Mouse (Mus musculus) heart, postnatal 36 days (tissue): ENCODE measurements around the gene Pigs. TPM values are rescaled to one million over a fixed set of nuclear protein-coding genes. Genes with fewer than 3 reads are reported as not detected.

Experiments
- DNase-seq, 2 experiments: peaks; one replicate each; pipeline ENCODE4 v3.0.0; 2021 to 2022
- intact Hi-C: fragments of 180-260 bp; cut with DNase I; formaldehyde crosslinking; loops from one replicate; pipeline ENCODE4 v1.15.1; 2025
- total RNA-seq, 2 experiments: library from RNA; stranded (reverse); gene quantifications; 2 replicates each; pipeline ENCODE4 v1.2.3; 2021

The Pigs gene
- 10 to 100 TPM; 22.7 to 24.1 TPM for total RNA-seq

DNA sequence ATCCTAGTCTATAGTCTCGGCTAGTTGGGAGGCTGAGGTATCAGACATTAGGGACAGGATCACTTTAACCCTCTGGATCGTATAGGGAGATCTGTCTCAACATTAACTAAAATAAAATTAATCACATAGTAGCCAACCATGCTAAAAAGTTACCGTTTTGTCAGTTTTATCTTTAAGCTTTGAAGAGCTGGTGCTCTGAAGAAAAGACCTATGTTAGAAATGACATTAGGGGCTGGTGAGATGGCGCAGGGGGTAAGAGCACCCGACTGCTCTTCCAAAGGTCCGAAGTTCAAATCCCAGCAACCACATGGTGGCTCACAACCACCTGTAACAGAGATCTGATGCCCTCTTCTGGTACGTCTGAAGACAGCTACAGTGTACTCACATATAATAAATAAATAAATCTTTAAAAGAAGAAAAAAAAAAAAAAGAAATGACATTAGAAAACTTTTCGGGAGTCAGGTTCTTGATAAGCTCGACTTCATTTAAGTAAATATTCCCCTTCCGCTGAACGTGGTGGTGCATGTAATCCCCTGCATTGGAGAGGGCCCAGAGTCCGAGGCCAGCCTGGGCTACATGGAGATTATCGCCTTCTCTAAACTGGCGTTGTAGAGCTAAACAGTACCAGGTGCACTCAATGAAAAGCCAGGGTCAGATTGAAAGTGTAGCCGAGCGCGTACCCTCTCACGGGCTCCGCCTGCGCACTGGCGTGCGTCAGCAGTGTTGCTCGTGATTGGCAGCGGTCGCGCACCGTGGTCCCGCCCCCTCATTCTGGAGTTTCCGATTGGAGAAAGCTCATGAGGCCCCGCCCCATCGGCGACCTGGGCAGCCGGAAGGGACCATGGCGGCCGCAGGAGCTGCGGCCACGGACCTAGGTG, at the start of gene Pigs:
Pigs (plus strand) TSS at position 782 of the 878 bp plus-strand sequence.
- intact Hi-C loops: loop anchor here (5.0 kb wide), 1 partner anchor 66 kb away; the partner anchor contains the start of gene 2610507B11Rik
- DNase-seq: peak; percentile 95 to 96

DNA sequence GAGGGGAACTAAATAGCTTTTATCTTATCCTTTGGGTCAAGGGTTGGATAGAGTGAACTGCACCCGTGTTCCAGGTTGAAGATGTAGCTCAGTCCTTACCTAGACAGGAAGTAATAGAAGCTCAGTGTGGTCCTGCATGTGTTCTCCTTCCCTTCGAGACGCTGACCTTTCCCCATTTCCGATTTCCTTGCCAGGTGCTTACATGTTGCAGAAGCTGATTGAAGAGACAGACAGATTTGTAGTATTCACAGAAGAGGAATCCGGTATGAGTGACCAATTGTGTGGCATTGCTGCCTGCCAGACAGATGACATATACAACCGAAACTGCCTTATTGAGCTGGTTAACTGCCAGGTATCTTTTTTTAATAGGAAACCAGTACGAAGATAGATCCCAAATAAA, 49.4 kb upstream of the Pigs start:
- no peak for DNase-seq
- intact Hi-C loops: no loop called here

DNA sequence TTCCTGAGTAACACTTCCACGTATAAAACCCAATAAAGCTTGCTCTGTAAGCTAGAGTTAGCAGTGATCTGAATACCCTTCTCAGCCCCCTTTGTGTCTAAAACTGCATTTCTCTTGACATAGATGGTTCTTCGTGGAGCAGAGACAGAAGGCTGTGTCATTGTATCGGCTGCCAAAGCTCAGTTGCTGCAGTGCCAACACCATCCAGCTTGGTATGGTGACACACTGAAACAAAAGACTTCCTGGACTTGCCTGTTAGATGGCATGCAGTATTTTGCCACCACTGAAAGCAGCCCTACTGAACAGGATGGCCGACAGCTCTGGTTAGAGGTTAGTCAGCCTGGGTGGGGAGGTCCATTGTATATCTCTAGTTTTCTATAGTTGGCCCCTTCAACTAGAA, 48.6 kb upstream of the Pigs start:
- intact Hi-C loops: no loop called here
- DNase-seq: no peak

DNA sequence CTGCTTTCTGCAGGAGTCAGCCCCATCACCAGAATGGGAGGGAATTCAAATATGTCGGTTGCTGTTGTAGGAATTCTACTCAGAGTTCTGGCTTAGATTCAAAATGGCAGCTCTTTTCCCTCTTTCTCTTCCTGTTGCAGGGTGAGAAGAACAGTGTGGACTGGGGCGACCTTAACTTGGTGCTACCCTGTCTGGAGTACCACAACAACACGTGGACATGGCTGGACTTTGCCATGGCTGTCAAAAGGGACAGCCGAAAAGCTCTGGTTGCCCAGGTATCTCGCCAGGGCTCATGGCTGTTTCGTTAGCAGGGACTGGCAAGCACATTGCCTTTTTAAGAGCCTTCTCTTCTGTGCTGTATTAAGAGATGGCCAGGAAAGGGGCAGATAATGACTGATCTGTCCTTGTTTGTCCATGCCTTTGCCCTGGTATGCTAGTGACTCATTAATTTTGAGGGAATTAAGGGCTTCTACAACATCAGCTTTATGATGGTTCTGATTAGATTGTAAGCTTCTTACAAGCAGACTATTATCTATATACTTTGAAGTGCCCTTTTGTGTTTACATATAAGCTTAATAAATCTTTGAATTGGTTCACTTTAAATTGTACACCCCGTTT, 39.0 kb upstream of the Pigs start:
- no peak for DNase-seq
- intact Hi-C loops: no loop called here

DNA sequence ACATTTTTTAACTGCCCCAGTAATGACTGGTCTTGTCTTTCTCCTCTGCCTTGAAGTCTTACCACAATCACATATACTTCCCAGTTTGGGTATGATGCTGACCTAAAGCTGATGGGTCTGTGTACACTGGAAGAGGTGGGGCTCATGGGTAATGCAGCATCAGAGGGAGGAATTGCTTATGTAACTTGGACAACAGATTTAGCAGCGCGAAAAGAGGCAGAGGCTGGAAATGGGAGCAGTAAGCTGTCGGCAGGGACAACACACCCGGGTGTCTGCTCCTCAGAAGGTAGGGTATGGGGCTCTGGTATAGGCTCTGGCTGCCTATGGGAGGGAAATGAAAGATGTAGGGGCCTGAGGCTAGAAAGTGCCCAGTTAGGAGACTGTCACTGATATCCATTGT, 37.6 kb upstream of the Pigs start, which contains the start of gene BC030499:
BC030499 (plus strand) TSS at position 188 of the 400 bp plus-strand sequence.
- no peak for DNase-seq
- intact Hi-C loops: no loop called here

DNA sequence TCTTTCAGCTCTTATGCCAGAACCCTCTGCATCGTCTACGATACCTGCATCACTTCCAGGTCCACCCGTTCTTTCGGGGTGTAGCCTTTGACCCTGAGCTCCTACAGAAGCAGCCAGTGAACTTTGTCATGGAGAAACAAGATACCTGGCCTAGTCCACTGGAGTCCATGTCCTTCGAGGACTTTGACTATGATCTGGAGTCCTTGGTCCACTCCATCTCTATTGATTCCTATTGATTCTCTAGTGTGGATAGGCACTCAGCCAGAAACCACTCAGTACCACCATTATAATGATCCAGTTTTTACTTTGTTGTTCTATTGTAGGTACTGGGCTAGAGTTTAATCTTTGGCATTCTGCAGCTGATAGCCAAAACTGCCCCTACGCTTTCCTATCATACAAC, 33.6 kb upstream of the Pigs start:
- DNase-seq: no peak
- intact Hi-C loops: no loop called here

DNA sequence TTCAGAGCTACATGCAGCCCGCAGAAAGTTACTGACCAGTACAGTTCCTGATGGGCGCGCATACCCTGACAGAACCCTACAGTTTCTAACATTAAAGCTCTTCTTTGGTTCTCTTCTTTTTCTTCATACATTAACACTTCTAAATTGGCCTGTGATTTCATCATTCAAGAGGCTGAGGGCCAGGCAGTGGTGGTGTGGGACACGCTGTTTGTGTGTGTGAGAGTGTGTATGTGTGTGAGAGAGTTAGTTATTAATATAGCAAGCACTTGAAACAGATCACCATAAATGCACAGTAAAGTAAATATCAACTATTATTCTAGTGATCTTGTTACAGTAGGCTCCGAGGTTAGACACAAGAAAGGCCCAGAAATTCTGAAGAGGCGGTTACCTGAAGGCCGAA, 27.3 kb upstream of the Pigs start:
- no peak for DNase-seq
- intact Hi-C loops: no loop called here

DNA sequence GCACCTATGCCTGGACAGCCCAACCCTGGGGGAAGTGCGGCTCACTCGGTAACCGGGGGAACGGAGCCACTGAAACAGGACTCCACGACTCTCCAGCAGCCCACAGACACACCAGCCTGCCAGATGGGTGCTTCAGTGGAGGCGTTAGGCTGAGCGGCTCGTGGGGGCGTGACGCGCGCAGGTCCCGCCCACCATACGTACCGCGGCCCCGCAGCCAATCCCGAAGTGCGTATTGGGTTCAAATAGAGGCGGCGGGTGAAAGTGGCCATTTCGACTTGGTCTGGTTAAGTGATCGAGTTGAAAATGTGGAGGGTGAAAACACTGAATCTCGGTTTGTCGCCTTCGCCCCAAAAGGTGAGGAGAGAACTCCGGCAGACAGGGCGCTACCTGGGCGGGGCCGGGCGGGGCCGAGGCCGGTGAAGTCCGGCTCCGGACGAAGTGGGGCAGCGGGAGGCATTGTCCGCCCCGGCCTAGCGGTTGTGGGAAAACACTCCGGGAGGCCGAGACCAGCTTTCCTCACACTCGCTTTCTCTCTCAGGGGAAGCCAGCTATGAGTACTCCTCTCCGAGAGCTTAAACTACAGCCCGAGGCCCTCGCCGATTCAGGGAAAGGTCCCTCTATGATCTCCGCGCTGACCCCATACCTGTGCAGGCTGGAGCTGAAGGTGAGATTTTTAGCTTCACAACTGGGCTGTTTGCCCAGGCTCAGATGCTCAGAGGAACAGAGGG, 26.7 kb upstream of the Pigs start, which contains the start of gene Spag5:
Spag5 (plus strand) TSS at position 173 of the 728 bp plus-strand sequence.
- intact Hi-C loops: no loop called here

DNA sequence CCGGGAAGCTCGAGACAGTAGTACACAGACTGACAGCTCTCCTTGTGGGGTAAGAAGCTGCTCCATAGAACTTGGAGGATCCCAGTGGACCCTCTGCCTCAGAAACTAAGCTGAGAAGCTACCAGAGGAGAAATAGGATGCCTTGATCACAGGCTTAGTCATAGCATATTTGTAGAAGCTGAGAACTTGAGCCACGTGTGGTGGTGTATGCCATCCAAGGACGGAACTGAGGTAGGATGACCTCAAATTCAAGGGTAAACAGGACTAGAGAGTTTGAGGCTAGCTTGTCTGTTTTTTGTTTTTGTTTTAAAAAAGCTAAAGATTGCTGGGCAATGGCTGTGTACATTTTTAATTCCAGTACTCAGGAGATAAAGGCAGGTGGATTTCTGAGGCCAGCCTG, 22.9 kb upstream of the Pigs start:
- intact Hi-C loops: no loop called here
- DNase-seq: no peak

More for the DNA sequence above, 26.7 kb upstream of the Pigs start, which contains the start of gene Spag5:
- DNase-seq: peak; percentile 88 to 89

DNA sequence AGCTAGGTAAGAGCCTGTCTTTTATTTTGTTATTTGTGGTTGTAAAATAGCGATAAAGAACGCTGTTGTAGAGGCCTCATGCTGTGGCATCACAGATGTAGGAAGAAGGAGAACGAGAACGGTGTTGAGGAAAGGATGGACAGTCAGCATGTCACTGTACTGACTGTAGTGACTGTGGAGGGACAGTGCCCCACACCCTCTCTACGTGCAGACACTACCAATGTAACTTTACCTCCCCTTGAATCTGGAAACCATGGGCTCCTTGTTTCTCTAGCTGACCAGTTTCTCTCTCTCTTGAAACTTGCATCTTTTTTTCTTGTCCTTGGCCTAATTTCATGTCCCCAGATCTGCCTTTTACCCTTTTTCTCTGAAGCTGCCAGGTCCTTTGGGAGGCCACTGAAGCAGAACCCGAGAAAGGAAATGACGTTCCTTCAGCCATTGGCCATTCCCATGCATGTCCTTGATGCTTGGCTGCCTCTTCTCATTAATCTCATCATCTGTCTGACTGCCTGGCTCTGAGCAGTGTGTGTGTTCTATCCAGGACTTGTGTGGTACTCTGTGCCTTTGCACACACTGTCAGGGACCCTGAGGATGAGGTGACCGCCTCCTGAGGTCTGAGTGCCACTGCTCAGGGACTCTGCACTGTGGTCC, 17.2 kb upstream of the Pigs start:
- intact Hi-C loops: no loop called here
- no peak for DNase-seq

DNA sequence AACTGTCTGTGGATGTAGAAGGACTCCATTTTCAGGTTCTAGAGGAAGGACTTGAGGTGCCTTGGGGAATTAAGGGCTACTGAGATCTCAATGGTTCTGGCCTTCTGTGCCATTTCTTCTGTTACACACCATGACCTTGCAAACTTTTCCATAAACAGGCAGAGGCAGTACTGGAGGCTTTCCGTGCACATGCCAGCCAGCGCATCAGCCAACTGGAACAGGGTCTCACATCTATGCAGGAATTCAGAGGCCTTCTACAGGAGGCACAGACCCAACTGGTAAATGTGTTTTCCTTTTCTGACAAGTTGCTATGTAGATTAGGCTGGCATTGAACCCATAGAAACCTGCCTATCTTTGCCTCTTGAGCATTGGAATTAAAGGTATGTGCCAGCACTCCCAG, 14.6 kb upstream of the Pigs start:
- DNase-seq: no peak
- intact Hi-C loops: no loop called here

DNA sequence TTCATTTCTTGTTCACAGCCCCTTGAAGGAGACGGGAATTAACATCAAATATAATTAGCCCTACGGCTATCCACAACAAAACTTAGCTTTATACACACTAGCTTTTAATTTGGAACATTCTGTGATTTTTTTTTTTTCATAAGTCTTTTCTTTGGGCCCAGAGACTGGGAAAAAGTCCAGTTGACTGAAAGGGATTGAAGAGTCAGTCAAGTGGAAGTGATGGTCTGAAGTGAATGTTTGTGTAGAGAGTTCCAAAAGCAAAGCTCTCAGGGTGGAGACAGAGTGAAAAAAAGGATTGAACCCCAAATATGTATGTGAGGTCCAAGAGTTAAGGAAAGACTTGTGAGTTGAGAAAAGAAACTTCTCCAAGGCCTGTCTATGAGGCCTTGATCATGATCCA, 9.8 kb upstream of the Pigs start:
- DNase-seq: no peak
- intact Hi-C loops: no loop called here

DNA sequence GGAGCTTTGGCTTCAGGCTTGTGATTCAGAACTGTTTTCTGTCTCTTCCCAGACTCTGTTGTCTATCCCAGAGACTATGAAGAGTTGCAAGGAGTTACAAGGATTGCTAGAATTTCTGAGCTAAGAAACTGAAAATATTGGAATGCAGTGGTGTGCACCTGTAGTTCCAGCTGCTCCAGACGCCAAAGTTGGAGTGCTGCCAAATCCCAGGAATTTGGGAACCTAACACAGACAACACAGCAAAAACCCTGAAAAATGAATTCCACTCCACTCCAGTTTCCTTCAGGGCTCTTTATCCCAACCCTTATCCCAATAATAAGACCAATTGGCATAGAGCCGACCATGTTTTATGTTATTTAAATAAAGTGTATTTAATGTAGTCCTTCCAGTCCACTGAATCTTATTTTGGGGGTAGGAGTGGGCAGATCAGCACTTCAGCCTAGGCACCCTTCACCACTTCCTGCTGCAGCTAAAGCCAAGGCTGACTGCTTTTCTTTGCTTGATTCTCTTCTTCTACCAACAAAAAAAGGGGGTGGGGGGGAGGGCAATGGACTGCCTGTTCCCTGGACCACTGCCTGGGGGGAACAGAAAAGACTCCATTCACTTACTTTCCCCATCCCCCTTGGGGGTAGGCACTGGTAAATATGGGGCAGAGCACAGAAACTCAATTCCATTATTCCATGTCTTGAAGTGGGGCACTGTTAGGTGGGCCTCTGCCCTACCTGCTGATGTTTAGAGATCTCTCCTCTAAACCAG, 6.0 kb upstream of the Pigs start:
- intact Hi-C loops: no loop called here
- DNase-seq: no peak

DNA sequence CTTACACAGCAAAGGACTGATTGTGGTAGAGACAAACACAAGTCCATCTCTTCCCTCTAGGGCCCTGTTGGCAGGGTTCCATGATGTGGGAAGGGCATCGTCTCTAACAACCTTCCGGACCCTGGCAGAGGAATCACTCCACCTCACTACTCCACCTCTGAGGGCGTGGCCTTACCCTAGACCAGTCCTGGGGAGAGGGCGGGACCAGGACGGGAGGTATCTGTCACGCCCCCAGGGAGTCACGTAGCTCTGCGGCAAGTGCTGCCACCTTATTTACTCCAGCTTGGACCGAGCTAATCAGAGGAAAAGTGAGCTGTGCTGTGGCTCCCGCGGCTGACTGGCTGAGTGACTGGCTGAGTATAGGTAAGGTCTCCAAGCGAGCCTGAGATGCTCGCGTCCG, 5.4 kb upstream of the Pigs start, which contains the start of gene Aldoc:
Aldoc (plus strand) TSS at position 109 of the 400 bp plus-strand sequence.
- intact Hi-C loops: no loop called here
- peak; percentile 34 to 46 for DNase-seq

DNA sequence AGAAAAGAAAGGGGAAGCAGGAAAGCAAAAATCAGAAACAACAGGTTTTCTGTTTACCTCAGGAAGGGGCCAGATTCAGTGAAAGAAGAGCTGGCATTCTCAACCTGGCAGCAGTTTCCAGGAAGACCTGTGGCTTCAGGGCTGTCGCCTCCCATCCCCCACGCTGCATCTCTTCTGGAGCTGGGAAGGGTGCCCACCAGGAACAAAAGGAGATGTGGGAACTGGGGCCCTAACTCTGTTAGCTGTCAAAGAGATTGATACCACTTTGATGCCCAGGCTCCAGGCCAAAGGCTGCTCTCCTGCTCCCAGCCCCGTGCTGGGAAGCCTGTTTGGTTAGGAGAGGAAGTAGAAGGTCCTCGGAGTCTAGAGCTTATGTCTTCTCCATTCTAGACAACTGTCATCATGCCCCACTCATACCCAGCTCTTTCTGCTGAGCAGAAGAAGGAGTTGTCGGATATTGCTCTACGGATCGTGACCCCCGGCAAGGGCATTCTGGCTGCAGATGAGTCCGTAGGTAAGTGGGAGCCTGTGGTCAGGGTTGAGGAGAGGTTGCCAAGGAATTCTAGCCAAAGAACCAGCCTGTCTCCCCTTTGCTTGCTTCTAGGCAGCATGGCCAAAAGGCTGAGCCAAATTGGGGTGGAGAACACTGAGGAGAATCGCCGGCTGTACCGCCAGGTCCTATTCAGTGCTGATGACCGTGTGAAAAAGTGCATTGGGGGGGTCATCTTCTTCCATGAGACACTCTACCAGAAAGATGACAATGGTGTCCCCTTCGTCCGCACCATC, 4.0 kb upstream of the Pigs start:
- intact Hi-C loops: no loop called here
- no peak for DNase-seq

DNA sequence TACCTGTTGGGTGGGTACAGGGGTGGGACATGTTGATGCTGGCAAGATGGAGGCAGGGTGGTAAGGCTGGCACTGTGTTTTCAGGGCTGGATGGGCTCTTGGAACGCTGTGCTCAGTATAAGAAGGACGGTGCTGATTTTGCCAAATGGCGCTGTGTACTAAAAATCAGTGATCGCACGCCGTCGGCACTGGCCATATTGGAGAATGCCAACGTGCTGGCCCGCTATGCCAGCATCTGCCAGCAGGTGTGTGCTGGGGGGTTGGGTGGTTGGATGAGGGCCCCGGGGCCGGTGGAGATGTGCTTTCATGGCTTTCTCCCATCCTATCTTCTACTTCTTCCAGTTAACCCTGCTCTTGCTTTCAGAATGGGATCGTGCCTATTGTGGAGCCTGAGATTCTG, 3.2 kb upstream of the Pigs start:
- intact Hi-C loops: loop anchor here (5.0 kb wide), 1 partner anchor 63 kb away; the partner anchor contains the start of gene 2610507B11Rik
- no peak for DNase-seq

DNA sequence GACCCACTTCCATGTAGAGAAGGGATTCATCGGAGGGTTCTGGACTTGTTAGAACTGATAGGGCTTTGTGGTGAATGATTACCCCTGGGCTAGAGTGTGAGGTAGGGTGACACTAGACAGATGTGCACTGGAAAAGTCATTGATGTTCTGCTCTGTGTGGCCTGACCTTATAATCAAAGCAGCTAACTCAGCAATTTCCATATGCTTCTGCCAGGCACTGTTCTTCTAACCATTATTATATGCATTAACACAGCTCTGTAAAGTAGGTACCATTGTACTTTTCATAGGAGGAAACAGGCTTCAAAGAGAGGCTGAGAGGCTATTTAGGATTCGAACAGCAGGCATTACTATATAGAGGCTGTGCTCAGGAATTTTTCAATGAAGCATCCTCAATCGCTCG, 1.0 kb upstream of the Pigs start:
- DNase-seq: no peak
- intact Hi-C loops: loop anchor here (5.0 kb wide), 1 partner anchor 65 kb away; the partner anchor contains the start of gene 2610507B11Rik

DNA sequence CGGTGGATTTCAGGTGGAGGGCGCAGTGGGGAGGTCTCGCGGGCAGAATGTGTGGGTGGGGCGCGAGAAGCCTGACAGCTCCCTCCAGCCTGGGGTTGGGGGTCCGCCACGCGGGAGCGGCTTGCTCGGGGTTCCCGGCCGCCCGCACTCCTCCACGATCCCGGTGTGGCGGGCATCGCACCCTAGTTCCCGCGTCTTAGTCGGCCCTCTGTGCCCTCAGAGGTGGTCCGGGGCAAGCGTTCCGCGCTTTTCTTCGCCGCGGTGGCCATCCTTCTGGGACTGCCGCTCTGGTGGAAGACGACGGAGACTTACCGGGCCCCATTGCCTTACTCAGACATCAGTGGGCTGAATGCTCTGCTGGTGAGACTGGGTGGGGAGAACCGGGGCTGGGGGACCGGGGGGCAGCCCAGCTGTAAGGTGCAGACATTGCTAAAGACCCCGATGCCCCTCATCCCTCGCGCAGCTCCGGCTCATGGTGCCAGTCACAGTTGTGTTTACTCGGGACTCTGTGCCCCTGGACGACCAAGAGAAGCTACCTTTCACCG, 369 bp downstream of the Pigs start:
- intact Hi-C loops: loop anchor here (5.0 kb wide), 1 partner anchor 66 kb away; the partner anchor contains the start of gene 2610507B11Rik
- DNase-seq: no peak

DNA sequence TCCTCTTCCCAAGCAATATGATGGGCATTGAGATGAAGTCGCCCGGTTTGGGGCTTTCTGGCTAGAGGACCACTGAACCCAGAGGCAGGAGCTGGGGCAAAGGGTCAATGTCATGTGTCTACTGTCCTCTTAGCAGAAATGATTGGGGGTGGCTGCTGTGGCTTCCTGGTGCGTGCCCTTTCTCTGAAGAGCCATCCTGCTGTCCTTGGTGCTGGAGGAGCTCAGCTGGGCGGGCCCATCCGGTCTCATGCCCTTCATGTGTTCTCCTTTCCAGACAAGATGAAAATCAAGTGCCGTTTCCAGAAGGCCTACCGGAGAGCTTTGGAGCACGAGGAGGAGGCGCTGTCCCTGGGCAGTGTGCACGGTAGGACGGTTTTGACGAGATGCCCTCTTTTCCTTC, 4.5 kb downstream of the Pigs start:
- intact Hi-C loops: no loop called here
- no peak for DNase-seq
